In genomic region chr3:109341071-109341480, GRCm38 (mm10) we compare ENCODE assay signal across 8 mouse cellular contexts. TPM values are rescaled to one million over a fixed set of nuclear protein-coding genes. Genes with fewer than 3 reads are reported as not detected.
DNase-seq lines count a peak whose midpoint lies in the region; ATAC-seq and TF ChIP-seq lines count a peak whose summit lies in the region.

No protein-coding gene starts in this region.

- H3K4me3 ChIP-seq in thymus, adult 2 months (ENCODE audit: control insufficient read depth, insufficient read depth, low read length): peak overlapping the region; percentile 63
- peak overlapping the region; percentile 64 for H3K4me3 ChIP-seq in liver, embryonic 12.5 days
- peak overlapping the region; percentile 60 for H3K4me3 ChIP-seq in small intestine, adult 2 months (ENCODE audit: low read depth, low read length)

- 0 out of 2 replicates have a peak, but pooled peaks cover 10% of the 10 kb centered on the region for H3K4me1 ChIP-seq in thymus, adult 2 months (replicated peaks; ENCODE audit: control insufficient read depth, insufficient read depth, low read length)
- peaks cover 23% of the 10 kb centered on the region for H3K4me1 ChIP-seq in liver, embryonic 12.5 days
- no peaks in the 10 kb centered on the region; the same call in 1 of the 2 replicates for H3K4me1 ChIP-seq in small intestine, adult 2 months (ENCODE audit: control insufficient read depth, insufficient read depth, insufficient read length, low read length)

- ATAC-seq in liver, embryonic 12.5 days: no peak; the same call in 1 of the 2 replicates

- no peaks in the 10 kb centered on the region for H3K36me3 ChIP-seq in thymus, adult 2 months (ENCODE audit: control insufficient read depth, insufficient read depth, low read length)
- H3K36me3 ChIP-seq in liver, embryonic 12.5 days: no peaks in the 10 kb centered on the region
- no peaks in the 10 kb centered on the region for H3K36me3 ChIP-seq in small intestine, adult 2 months (ENCODE audit: control insufficient read depth, insufficient read depth, low read length)

- DNase-seq in embryo, embryonic 10.5 days (ENCODE audit: low spot score): peak; percentile 34
- DNase-seq in embryo, embryonic 11 days: no peak
- no peak for DNase-seq in thymus, adult 2 months
- DNase-seq in thymus, postnatal 36 days: no peak
- no peak for DNase-seq in yolk sac, embryonic 10.5 days (ENCODE audit: low spot score)
- DNase-seq in adrenal gland, postnatal 14 days: no peak

- under 1% methylated on average over 18 of the region's 18 CpGs for WGBS in thymus, adult 2 months
- under 1% methylated on average over 18 of the region's 18 CpGs for WGBS in liver, embryonic 12.5 days (ENCODE audit: insufficient replicate concordance)
- 2% methylated on average over 18 of the region's 18 CpGs for WGBS in small intestine, adult 2 months

- no peaks in the 10 kb centered on the region for H3K27me3 ChIP-seq in thymus, adult 2 months (ENCODE audit: control insufficient read depth, insufficient read depth, low read length)
- peaks cover 36% of the 10 kb centered on the region for H3K27me3 ChIP-seq in liver, embryonic 12.5 days (replicated peaks)
- peaks cover 17% of the 10 kb centered on the region for H3K27me3 ChIP-seq in small intestine, adult 2 months (ENCODE audit: control insufficient read depth, insufficient read depth, low read length)

- H3K4me2 ChIP-seq in liver, embryonic 12.5 days: peak overlapping the region; percentile 90

- no peak for TF ChIP-seq POLR2A in thymus, adult 2 months (IDR thresholded peaks at IDR 0.05; ENCODE audit: control insufficient read depth, extremely low read depth, insufficient read depth, low read length, poor library complexity)
- TF ChIP-seq POLR2A in small intestine, adult 2 months (IDR thresholded peaks at IDR 0.05; ENCODE audit: low read depth, low read length): no peak

- H3K27ac ChIP-seq in thymus, adult 2 months (ENCODE audit: control insufficient read depth, insufficient read depth, low read length): no peak overlapping the region; the same call in 1 of the 2 replicates
- peak overlapping the region; percentile 70 for H3K27ac ChIP-seq in liver, embryonic 12.5 days
- H3K27ac ChIP-seq in small intestine, adult 2 months (ENCODE audit: insufficient read depth, low read depth, low read length): peak overlapping the region; percentile 12; the same call in 1 of the 2 replicates

- peak overlapping the region; percentile 62 for H3K9ac ChIP-seq in liver, embryonic 12.5 days

- H3K9me3 ChIP-seq in liver, embryonic 12.5 days (replicated peaks): no peaks in the 10 kb centered on the region

- no peak for TF ChIP-seq CTCF in thymus, adult 2 months (IDR thresholded peaks at IDR 0.05; ENCODE audit: borderline replicate concordance, control insufficient read depth, extremely low read depth, insufficient read depth, low read length, poor library complexity)
- TF ChIP-seq CTCF in small intestine, adult 2 months (IDR thresholded peaks at IDR 0.05; ENCODE audit: extremely low read depth, insufficient read length, insufficient replicate concordance, low read depth, low read length): no peak

RNA-seq across cellular contexts. Expression of gene Vav3, which starts 0.6 kb away (rescaled TPM):
- polyA plus RNA-seq in thymus, adult 2 months (2012; rRNA removed): 3.1 and 3.2 TPM in 2 replicates
- 5.4 and 7.0 TPM in 2 replicates for polyA plus RNA-seq in liver, embryonic 12.5 days (2016; fragmentation: Nextera tagmentation; extraction: Ambion mirVana)
- 0.34 and 0.36 TPM in 2 replicates for polyA plus RNA-seq in small intestine, adult 2 months (2012; rRNA removed)
- 5.6 and 7.2 TPM in 2 replicates for total RNA-seq in adrenal gland, postnatal 14 days (2021)
